Mouse (Mus musculus) cortical plate, adult 2 months (tissue): ENCODE results near the gene Zfp874a.

Experiments used
- CTCF ChIP-seq: fragments of 200-500 bp; IDR thresholded peaks from 2 replicates; pipeline ENCODE4 v1.5.1; 2011; ENCODE audit warnings: mild to moderate bottlenecking, control low read depth, low read length; ENCODE audit not compliant: insufficient read depth; ENCODE audit errors: extremely low read depth
- POLR2A ChIP-seq: fragments of 200-500 bp; IDR thresholded peaks from 2 replicates; pipeline ENCODE4 v1.6.1; 2011; ENCODE audit warnings: mild to moderate bottlenecking, low read length, control low read depth; ENCODE audit not compliant: insufficient read depth; ENCODE audit errors: extremely low read depth

- TF ChIP-seq CTCF (no peak), POLR2A (peak; percentile 44)
These were observed at the start of gene Zfp874a for GRCm38 (mm10) chr13:67451172-67452020.
